Mouse (Mus musculus) left cerebral cortex, adult 8-10 months (tissue): ENCODE measurements around the gene Fam198a. TPM values are rescaled to one million over a fixed set of nuclear protein-coding genes. Genes with fewer than 3 reads are reported as not detected.
"Not testable (repeated sequence)": the region's sequence is repeated elsewhere in the genome, so short reads cannot be mapped to it uniquely, and the experiment has no call there.

ENCODE experiments used
- DNase-seq, 2 experiments: peaks; one replicate each; pipeline ENCODE4 v3.0.0; 2022; ENCODE audit warnings: low spot score in 2 of 2
- total RNA-seq, 4 experiments: library from RNA; stranded (reverse); gene quantifications; 2 replicates each; pipeline ENCODE4 v1.2.4; 2022

Fam198a gene
- total RNA-seq, 4 experiments from 2014 or later, result 5.1 to 6.9 (median 6.5) TPM

- no peak for DNase-seq
Observed at GRCm38 (mm10) chr9:122020321-122020720, 69.5 kb downstream of the Fam198a start.

GRCm38 (mm10) chr9:122021171-122021570 lies 70.4 kb downstream of the Fam198a start:
- not testable (repeated sequence) for DNase-seq

GRCm38 (mm10) chr9:122021581-122021980 lies 70.8 kb downstream of the Fam198a start:
- DNase-seq, result no peak

- DNase-seq, result no peak
Observed at GRCm38 (mm10) chr9:122022776-122023175, 72.0 kb downstream of the Fam198a start.

DNA sequence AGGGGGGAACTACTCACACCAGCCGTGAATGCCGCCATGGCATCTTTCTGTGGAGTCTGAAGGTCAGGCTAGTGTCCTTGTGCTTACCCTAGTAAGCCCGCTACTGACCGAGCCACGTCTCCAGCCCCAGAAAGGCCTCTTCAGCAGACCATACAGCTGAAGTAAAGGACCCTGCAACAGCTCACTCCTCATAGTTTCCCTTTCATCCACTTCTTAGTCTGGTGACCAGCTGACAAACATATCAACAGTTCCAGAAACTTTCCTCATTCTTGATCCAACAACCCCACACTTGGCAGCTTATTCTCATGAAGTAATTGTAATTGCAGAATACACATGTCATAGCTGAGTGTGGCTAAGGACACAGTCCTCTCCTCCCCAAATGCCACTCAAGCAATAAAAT lies 73.1 kb downstream of the Fam198a start:
- DNase-seq, result no peak

- DNase-seq, result no peak
Observed at GRCm38 (mm10) chr9:122024419-122024818, 73.6 kb downstream of the Fam198a start.

GRCm38 (mm10) chr9:122025855-122026590 lies 75.2 kb downstream of the Fam198a start:
- DNase-seq, result no peak

DNA sequence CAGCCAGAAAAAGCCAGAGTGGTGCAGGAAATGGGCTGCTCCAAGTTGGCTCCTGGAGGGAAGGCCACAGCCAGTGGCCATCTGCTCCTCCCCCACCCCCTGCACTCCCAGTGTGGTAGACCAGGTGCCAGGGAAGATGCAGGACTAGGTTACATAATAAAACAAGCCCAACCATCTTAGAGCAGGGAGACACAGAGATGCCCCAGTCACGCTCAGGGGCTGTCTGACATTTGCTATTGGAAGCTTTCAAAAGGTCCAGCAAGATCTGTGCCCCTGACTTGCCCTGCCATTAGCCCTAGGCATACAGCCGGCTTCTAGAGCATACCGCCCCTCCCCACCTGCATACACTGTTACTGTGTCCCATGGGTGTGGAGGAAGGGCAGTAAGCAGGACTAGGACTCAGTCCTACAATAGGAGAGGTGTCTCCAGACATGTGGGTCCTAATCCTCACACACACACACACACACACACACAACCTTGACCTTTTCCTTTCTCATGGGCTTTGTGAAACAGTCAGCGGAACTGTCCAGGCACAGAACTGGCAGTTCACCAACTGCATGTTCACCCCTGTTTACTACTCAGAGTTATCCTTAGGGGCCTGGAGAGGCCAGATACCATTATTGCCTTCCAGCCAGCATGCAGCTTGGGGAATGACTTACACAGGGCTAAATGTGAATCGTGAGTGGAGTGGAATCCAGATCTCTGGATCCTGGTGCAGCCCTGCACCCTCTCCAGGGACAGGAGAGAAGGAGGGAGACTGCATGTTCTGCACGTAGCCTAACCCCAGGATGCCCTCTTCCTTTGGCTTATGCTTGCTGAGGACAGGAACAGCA lies 76.5 kb downstream of the Fam198a start:
- no peak for DNase-seq

DNA sequence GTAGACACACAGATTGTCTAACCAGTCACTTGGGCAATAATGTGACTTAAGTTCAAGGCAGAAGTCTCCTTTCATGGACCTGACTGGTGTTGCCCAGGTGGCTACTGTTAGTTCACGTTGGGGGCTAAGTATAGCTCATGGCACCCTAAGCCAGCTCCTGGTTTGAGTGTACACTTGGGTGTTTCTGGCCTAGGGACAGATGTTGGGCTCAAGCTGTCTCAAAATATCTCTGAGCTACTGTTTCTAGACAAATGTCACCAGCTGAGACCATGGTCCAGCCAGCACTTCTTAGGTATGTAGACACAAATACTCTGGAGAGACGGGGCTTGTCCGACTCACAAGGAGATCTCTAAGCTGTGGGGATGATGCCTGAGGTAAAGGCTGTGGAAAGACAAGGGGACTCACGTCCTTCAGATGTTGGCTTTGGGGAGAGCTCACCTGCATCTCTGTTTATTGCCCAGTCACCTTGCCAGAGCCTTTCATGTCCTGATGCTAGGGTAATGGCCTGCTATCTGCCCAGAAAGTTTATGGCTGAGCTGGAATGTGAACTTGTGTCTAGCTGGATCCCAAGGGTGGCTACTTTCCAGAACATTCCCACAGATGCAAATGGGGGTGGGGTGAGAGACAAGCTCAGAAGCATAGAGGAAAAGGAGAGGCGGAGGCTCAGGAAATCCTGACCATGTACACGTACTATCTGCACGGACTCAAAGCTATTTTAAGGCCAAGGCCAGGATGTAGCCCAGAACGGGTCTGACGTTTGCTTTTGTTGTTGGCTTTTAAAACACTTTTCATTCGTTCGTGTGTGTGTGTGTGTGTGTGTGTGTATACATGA lies 77.3 kb downstream of the Fam198a start:
- DNase-seq, result no peak

DNA sequence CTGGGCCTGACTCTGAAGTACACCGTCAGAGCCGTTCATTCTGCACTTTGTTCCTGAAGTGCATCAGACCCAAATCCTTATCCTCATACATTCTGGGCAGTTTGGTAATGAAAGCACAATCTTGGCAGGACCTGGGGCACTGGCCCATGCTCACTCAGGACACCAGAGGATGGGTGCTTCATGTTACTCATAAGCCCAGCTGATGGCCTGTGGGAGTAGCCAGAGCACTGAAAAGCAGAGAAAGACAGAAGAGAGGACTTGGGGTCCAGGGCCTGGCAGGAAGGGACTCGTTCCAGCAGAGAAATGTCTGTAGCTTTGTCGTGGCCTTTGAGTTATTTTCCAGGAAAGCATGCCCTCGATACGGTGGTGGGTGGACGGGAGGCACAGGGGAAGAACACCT lies 79.0 kb downstream of the Fam198a start:
- DNase-seq, result no peak

Other genes with a start within 250 kb of the Fam198a start
- gene Sec22c, start 245.5 kb upstream of the Fam198a start, total RNA-seq, result 10 to 100 TPM; 24.9 to 28.6 (median 26.6) TPM
- 10 to 100 TPM; 77.1 to 81.7 (median 78.5) TPM for gene Ss18l2, start 240.7 kb upstream of the Fam198a start, total RNA-seq
- 100 to 1,000 TPM in 1 of 4 experiments, 10 to 100 TPM in 3; 89.5 to 103 (median 92.6) TPM for gene Nktr, start 231.8 kb upstream of the Fam198a start, total RNA-seq
- 100 to 1,000 TPM in 3 of 4 experiments, 10 to 100 TPM in 1; 96.9 to 107 (median 105) TPM for gene Zfp651, start 191.7 kb upstream of the Fam198a start, total RNA-seq
- gene Klhl40, start 173.4 kb upstream of the Fam198a start, total RNA-seq, result 10 to 100 TPM in 1 of 4 experiments, 1 to 10 TPM in 3; 7.6 to 10.9 (median 8.8) TPM
- 10 to 100 TPM; 18.6 to 24.6 (median 23.2) TPM for gene Hhatl, start 158.5 kb upstream of the Fam198a start, total RNA-seq
- gene Ccdc13, start 111.5 kb upstream of the Fam198a start, total RNA-seq, result 1 to 10 TPM; 6.1 to 7.6 (median 6.5) TPM
- gene Higd1a, start 92.6 kb upstream of the Fam198a start, total RNA-seq, result 100 to 1,000 TPM in 1 of 4 experiments, 10 to 100 TPM in 3; 86.5 to 102 (median 89.7) TPM
- gene Ackr2, start 52.6 kb upstream of the Fam198a start, total RNA-seq, result 10 to 100 TPM in 1 of 4 experiments, 1 to 10 TPM in 3; 4.5 to 11.2 (median 5.5) TPM
- gene Cyp8b1, start 34.7 kb upstream of the Fam198a start, total RNA-seq, result not detected
- 10 to 100 TPM; 40.1 to 46.1 (median 41.8) TPM for gene Pomgnt2, start 46.1 kb downstream of the Fam198a start, total RNA-seq
- 100 to 1,000 TPM; 105 to 111 (median 109) TPM for gene Snrk, start 166.3 kb downstream of the Fam198a start, total RNA-seq